Mouse (Mus musculus) kidney, postnatal 25 days (tissue): ENCODE results near the gene Txndc5.

Experiments used
- DNase-seq, 2 experiments: peaks; one replicate each; pipeline ENCODE4 v3.0.0; 2021; ENCODE audit warnings: mixed read lengths in 2 of 2

Txndc5 gene

DNA sequence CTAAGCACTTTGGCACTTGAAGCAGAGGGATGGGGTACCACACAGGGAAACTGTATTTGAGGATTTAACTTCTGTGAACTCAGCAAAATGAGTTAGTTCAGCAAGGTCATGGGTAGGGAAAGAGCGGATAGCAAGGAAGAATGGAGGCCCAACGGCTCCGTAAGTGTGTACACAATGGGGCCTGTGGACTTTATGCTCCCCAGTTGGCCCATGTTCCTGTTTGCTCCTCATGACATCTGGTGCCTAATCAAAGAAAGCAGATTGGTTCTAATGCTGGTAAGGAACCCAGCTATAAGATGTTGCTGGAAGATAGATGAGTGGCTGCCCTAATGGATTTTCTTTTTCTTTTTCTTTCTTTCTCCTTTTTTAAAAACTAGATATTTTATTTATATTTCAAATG, 3.4 kb downstream of the Txndc5 start:
- no peak for DNase-seq

DNA sequence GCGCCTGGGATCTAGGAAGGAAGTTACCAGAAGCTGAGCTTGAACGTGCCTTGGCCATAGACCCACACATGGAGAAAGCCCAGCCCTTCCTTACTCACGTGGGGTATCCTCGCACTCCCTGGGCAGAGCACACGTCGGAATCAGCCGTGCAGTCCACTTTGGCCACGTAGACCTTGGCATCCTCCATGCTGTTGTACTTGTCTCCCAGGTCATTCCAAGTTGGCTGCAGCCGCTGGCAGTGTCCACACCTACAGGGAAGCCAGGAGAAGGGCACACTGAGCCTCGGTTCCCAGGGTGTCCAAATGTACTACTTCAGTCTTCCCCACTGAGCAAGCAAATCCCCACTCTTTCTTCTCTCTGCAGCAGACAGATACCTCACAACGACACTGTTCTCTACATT, 5.4 kb downstream of the Txndc5 start:
- DNase-seq: no peak

DNA sequence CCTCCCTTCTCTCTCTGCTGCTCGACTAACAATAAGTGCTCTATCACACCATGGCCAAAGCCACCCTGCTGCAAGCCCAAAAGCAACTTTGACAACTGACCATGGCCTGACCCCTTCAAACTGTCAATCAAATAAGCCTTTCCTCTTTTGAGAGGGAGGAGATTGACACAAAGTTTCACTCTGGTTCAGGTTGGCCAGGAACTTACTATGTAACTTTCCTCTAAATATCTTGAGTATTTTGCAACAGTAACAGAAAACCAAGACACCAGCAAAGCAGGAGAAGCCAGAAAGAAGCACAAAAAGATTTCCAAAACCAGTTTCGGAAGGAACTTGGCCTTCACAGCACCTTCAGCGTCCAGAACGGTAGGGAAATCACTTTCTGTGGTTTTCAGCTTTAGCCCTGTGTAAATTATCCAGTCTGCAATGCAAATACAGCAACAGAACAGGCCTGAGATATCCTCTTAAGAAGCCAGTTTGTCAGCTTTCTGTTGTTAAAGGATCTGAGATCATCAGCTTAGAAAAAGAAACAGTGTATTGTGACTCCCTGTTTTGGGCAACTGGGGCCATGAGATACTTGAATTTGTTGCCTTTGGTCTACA, 6.5 kb downstream of the Txndc5 start:
- no peak for DNase-seq

DNA sequence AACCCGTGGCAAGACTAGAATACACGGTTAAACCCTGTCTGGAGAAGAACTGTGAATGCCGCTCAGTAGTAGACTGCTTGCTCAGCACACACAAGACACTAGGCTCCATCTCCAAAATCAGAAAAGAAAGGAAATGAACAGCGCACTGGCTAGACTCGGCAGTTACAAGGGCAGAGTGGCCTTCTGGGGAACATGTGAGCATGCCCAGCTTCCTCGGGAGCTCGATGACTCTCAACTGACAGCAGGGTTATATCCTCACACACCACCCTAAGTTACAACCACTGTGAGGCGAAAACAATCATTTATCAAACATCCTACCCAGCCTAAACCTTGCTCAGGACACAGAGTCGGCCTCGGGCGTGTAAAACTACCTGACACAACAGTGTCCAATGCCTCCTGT, 8.3 kb downstream of the Txndc5 start:
- DNase-seq: no peak

DNA sequence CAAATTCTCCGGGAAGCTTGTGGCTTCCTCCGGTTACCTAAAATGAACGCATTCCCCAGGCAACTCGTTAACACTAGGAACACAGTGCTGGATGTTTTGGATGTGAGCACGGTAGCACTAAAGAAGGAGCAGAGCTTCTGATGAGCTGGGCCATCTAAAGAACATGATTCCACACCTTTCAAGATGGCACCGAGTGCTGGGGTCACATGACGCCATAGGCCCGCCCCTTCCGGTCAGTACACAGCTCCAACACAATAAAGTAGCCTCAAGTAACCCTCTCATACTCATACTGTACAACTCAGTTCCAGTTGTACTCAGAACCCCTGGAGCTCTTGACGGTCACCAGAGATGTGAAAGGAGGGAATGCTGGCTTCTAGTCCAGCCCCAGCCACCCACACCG, 12.0 kb downstream of the Txndc5 start:
- DNase-seq: no peak

DNA sequence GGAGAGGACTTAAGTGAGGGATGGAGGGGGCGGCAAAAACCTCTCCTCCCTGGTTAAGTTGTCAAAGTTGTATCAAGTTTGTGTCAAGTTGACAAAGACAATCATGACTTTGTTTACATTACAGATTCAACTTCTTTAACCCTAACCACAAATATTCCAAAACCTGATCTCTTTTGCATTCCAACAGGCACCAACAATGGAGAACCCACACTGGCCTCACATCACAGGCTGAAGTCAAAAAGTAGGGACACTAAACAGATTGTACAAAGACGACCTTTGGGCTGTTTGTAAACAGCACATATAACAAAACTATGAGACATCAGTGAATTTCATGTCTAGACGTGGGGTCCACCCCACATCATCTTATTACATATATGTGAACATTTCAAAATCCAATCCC, 12.8 kb downstream of the Txndc5 start:
- DNase-seq: no peak

DNA sequence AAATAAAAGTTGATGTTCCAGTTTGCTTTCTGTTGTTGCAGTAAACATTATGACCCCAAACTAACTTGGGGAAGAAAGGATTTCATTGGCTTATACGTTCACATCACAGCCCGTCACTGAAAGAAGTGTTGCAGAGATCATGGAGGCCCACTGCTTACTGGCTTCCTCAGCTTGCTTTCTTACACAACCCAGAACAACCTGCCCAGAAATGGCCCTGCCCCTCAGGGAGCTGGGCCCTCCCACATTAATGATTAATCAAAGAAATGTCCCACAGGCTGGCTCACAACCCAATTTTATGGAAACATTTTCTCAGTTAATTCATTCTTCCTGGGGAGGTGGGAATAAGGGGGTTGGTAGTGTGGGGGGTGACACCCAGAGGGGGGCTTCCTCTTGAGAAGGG, 13.2 kb downstream of the Txndc5 start:
- DNase-seq: peak; percentile 60 to 82

DNA sequence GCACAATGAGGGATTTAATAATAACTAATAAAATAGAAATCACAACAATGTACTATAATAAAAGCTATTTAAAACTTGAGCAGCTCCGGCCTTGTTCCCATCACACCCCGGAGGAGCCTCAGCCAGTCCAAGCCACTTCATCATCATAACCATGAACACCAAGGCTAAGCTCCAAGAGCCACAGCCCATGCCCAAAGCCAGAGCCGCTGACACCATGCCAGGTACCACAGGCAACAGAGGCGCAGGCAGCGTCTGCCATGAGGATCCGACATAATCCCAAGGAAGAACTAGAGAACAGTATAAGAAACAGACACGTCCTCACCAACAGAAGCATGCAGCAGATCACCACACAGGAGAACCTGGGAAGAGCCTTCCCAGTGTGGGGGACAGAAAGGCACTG, 14.7 kb downstream of the Txndc5 start:
- DNase-seq: no peak

DNA sequence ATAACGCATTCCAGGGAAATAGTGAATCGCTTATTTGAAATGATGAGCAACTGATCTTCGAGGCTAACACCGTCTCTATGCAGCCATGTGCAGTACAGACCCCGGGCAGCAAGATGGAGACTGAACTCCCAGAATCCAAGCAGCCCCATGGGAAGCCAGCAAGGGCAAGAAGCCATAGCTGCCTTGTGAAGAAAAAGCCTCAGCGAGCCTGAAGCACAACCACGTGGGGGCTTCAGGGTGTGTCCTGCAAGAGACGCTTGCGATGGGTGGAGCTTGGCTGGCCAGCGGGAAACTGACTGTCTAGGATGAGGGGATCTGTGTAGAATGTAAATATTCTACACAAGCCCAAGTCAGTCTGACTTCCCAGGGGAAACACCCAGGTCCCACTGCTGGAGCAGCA, 16.6 kb downstream of the Txndc5 start:
- no peak for DNase-seq

DNA sequence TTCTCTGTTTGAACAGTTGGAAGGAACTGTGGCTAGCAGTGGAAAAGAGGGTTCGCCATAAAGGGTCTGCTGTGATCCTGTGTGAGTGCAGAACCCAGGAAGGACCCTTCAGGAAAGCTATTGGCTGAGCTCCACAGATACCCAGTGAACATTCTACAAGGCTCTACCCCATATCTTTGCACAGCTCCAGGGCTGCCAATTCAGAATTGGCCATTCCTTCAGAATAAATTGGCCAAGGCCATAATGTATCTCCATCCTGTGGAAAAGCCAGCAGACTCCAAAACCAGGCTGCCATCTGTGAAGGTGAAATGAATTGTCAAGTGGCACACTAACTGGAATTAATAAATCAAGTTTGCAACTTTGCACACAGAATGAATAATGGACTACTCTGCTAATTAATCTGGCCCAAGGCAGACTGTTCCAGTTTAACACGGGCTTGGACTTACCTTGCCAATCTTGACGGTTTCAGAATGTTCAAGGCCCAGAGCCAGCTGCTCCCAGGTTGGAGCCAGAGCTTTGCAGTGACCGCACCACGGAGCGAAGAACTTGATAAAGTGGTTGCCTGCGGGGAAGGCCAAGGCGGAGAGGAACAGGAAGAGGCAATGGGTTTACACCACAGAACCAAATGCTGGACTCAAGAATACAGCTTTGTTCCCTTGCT, 18.8 kb downstream of the Txndc5 start:
- peak; percentile 50 to 71 for DNase-seq

DNA sequence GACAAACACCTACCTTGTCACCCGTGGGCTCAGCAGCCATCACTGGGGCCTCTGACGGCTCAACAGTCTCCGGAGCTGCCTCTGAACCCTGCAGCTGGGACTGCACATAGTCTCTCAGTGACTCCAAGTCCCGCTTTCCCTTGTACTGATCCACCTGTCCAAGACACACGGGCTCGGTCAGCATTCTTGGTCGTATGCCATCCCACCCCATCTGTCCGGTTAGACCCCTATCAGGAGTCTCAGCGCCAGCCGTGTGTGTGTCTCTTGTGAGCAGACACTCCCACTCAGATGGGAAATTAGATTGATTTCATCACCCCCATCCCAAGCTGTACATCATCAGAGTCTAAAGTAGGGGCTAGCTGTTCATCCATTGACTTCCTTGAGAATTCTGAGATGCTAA, 21.7 kb downstream of the Txndc5 start:
- DNase-seq: no peak

DNA sequence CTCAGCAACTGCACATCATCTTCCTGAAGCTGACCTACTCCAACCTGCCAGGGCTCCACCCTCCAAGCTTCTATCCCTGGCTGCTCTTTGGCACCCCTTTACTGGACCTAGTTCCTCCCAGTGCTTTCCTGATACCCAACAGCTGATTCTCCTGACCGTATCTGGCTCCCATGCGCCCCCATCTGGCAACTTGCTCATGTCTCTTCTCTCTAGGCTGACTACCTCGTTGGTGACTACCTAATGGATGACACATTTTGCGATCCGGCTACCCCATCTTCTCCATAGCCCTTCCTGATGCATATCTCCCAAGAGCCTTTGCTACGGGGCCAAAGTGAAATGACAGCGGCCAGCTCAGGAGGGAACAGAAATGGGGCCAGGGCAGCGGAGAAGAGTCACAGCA, 22.3 kb downstream of the Txndc5 start:
- DNase-seq: peak; percentile 68 to 77

DNA sequence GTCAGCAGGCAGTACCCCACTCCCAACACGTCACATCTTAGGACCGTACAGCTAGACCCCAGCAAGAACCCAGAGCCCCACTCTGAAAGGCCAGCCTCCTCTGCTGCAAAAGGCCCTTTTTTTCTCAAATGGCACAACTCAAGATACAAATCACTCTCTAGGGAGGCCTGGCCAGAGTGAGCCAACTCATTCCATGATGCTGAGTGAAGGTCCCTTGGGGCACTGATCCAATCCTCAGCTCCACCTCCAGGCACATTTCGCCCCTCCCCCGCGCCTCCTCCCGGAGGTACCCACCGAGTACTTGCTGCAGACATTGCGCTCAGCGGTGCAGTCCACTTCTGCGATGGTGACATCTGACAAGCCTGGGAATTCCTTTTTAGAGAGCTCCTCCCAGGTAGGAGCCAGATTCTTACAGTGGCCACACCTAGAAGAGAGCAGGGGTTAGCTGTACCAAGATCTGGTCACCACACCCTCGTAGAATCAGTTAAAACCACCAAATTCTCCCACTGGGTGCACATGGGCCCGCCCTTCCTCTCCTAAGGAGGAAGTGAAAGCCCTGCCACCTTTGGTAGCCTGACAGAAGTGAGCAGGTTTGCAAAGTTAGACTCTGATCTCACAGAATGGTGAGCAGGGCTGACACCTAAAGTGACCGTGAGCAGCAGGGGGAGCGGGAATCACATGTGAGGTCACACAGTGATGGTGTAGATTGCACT, 25.3 kb downstream of the Txndc5 start:
- DNase-seq: peak; percentile 39 to 60

DNA sequence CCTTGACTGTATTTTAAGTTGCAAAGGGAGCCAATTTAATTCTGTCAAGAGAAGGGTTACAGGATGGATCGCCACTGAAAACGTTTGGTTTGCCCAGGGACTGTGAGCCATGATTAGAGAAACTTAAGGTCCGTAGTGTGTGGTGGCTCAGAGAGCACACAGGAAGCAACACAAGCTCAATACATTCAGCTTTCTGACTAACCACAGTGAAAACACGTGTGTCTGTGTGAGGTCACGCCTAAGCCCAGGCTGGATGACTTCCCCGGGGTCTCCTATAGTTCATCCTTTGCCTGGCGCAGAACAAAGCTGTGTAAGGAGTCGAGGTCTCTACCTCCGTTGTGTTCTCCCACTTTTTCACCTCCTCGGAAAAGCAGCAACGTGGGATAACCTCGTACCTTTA, 27.3 kb downstream of the Txndc5 start:
- no peak for DNase-seq

DNA sequence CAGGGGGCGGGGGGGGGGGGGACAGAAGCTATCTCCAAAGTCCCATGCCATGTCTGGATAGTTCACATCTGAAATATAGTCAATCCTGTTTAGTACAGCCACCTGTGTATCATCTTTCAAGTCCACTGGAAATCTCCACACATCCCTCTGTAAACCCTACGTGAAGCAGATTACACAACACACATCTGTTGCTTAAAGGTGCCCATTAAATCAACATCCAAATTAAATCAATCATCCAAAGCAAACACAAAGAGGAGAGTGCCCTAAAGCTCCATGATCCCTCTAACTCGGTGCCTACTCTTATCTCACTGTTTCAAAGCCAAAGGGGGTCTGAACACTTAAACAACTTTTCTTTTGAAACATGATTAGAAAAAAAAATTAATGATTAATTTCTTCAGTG, 31.9 kb downstream of the Txndc5 start:
- no peak for DNase-seq

DNA sequence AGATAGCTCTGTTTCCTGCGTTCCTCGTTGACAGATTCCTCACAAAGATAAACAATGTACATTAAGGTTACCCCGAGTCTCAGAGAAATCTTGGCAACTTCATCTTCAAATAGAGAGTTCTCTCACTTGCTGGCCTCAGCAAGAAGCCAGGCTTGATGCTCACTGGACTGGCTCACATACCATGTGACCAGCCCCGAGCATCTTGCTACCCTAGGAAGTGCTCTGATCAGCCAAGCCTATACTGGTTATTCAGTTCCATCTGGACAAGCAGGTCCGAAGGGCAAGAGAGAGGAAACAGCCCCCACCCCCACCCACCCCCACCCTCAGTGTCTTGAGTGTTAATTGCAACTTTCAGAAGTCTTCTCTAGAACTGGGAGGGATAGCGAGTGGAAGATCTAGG, 41.9 kb downstream of the Txndc5 start:
- peak; percentile 35 to 60 for DNase-seq

DNA sequence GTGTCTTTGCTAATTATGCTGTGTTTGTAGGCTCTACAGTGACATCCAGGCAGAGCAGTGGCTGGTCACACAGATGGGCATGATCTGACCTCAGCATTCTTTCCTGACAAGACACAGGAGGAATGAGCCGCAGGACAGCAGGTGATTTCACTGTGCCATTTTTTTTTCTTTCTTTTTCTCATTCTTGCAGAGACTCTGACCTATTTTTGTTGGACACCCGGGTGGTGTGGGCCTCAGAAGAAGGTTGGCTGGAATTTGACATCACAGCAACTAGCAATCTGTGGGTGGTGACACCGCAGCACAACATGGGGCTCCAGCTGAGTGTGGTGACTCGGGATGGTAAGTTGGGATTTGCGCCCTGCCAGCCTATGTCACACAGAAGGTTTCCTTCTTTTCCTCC, 43.9 kb downstream of the Txndc5 start:
- no peak for DNase-seq

DNA sequence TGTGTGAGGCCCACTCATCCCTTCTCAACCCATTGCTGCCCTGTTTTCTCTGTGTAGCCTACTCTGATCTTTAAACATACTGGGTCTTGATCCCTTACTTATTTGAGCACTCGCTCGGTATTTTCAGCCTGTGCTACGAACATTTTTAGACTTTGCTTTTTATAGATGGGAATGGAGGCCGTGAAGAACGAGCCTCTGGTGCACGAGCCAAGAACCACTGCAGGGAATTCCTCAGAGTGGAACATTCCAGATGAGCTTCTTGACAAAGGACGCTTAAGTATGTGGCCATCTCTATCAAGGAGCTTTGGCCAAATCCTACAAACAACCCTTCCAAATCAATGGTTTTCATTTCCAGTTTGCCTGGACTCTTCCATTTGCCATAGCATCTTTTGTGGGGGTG, 47.6 kb downstream of the Txndc5 start:
- no peak for DNase-seq

DNA sequence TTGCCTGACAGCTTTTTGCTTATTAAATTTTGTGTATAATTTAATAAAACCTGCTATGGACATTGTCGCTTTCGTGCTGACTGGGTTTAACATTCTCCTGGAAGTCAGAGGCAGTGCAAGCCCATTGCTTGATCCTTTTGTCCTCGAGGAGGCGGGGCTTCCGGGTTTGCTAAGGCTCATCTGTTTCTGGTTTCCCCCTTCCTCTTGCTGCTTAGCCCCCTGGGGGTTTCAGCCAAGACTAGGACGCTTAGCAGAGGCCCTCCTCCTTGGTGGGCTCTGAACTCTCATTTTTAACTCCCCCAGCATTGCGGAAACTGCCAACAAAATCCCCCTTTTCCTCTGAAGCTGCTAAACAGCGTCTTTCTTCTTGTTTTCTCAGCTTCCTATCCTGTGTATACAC, 51.7 kb downstream of the Txndc5 start:
- DNase-seq: no peak

DNA sequence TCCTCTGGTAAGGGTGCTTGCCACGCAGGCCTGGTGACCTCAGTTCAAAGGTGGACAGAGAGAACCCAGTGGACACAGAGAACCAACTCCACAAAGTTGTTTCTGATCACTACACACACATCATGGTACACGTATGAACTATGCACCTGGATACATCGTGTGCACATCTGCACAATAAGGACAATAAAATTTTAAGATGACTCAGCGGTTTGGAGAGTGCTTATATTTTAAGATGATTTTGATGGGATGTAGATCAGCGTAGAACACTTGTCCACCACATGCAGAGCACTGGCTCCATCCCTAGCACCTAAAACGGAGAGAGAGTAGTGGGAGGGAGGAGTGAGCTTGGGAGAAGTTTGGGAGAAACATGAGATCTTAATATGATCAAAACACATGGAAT, 55.1 kb downstream of the Txndc5 start:
- no peak for DNase-seq

DNA sequence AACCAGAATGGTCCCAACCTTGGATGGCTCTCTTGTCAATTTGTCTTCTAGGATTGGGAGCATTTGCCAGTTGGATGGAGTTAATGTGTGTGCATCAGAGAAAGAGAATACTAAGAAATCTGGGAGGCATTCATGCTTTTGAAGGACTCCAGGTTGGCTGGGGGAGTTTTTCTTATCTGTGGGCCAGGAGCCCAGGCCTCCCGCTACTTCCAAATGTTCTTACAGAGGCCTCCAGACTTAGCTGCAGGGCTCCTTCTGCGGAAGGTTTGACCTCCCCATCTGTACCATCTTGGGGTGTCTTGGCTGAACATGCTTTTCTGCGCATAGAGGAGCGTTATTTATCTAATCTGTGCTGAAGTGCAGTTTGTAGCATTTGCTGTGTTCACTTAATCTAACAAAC, 56.0 kb downstream of the Txndc5 start:
- DNase-seq: no peak

DNA sequence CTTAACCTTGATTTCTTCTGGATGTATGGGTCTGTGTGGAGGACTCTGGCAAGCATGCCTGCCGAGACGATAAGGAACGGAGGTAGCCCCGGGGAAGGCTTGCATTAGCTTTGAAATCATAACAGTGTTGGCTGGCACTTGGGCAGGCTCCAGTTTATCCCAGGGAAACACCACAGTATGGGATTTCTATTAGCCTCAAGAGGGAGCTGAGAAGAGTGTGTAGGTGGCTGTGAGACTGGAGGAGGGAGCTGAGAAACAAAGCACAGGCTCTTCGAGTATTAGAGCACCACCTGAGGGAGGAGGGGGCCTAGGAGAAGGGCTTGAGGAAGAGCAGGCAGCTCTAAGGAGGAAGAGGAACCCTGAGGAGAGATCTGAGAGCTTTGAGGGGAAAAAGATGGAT, 57.7 kb downstream of the Txndc5 start:
- DNase-seq: no peak

DNA sequence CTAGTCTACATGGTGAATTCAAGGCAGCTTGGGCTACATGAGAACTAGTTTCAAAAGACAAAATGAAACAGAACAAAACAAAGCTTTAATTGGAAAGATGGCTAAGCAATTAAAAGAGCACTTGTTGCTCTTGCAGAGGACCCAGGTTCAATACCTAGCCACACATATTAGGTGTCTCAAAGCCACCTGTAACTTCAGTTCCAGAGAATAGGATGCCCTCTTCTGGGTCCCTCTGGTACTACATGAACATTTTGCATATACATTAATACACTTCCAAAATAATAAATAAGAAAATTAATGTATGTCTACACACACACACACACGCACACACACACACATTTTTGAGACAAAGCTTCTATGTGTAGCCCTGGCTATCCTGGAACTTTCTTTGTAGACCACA, 65.2 kb downstream of the Txndc5 start:
- peak in 1 of 2 experiments; percentile 24 for DNase-seq

DNA sequence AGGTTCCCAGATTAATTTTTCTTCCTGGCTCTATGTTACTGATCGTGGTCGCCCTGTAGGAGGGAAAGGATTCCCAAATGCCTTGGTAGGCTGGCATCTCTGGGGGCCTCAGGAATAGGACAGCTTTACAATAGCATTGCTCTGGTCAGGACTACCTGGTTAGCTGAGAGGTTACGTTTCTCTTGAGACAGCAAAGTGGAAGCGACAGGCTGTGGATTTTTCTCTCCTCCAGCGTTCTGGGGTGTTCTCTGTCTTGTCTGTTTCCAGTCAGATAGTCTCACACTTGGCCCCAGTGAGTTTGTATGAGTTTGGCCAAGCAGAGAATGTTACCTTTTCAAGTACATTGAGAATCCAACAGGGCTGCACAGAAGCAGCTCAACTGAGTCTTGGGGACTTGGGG, 77.2 kb downstream of the Txndc5 start:
- no peak for DNase-seq
